Mouse (Mus musculus) adrenal gland, adult 8-10 months (tissue): ENCODE measurements around the gene Birc5. TPM values are rescaled to one million over a fixed set of nuclear protein-coding genes. Genes with fewer than 3 reads are reported as not detected.

Experiments
- DNase-seq: peaks from one replicate; pipeline ENCODE4 v3.0.0; 2022
- total RNA-seq, 4 experiments: library from RNA; stranded (reverse); gene quantifications; 2 replicates each; pipeline ENCODE4 v1.2.4; 2022

Birc5 gene
- total RNA-seq, 4 experiments from 2014 or later, result 1.2 to 2.5 (median 1.7) TPM

DNA sequence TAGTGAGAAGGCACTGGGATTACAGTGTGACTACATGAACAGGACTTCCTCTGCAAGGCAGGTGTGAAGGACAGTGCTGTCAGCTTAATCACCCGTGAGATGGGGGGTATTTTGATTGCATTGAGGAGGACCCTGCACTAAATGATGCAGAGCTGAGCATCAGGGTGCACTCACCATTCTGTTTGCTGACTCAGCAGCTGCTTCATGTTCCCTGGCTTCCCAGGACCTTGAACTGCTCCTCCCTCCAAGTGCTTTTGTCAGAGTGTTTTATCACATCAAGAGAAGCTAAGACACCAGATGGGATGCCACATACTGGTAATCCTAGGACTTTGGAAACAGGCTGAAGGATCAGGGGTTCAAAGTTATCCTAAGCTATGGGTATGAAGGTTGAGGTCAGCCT is 6.9 kb downstream of the Birc5 start:
- DNase-seq, result no peak

DNA sequence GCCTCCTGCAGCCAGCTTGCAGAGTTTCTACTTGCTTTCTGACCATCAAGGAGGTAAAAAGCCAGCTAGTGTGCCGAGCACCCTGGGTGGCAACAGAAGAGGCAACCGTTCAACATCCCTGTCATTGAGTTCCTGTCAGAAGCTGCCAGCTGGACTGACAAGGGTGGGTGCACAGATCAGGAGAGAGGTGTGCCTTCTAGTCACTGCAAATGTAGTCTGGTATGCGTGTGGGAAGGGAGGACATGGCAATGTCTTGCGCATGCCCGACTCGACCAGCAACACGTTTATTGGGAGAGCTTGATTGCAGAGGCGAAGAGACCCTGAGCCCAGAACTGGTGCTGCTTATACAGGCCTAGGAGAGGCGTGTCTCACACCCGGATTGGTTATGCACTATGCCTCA is 8.4 kb downstream of the Birc5 start:
- no peak for DNase-seq

DNA sequence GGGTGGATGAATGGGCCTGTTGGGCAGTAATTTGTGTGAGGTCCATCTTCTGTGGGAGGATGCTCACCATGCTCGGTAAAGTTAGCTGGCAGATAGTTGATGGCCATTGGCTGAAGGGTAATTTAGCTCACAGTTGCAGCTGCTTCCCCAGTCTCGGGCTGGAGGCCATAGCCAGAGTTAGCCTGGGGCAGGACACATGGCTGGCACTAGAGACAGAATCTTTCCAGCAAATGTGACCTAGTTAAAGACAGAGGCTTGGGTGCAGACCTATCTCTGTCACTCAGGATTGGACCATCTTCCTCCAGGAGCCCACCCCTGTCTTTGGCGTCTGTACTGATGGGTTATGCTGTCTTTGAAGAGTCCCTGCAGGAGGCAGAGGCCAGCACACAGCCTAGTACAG is 9.3 kb downstream of the Birc5 start:
- no peak for DNase-seq

DNA sequence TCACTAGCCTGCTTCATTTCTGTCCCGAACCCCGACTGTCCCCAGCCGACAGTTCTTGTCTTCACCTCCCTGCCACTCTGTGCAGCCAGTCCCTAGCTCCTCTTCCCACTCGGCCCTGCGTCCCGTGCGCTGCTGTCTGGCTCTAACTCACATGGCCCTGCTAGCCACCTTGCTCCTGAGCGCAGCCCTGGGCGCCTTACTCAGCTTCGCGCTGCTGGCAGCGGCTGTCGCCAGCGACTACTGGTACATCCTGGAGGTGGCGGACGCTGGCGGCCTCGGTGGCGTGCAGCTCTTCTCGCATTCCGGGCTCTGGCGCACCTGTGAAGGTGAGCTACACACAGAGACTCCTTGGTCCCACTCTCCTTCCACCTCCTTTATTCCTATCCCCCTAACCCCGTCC is 11.6 kb downstream of the Birc5 start, which contains the start of gene Tmem235:
Gene Tmem235, plus strand, starts transcription at position 152 of the 400 bp plus-strand sequence.
- no peak for DNase-seq

DNA sequence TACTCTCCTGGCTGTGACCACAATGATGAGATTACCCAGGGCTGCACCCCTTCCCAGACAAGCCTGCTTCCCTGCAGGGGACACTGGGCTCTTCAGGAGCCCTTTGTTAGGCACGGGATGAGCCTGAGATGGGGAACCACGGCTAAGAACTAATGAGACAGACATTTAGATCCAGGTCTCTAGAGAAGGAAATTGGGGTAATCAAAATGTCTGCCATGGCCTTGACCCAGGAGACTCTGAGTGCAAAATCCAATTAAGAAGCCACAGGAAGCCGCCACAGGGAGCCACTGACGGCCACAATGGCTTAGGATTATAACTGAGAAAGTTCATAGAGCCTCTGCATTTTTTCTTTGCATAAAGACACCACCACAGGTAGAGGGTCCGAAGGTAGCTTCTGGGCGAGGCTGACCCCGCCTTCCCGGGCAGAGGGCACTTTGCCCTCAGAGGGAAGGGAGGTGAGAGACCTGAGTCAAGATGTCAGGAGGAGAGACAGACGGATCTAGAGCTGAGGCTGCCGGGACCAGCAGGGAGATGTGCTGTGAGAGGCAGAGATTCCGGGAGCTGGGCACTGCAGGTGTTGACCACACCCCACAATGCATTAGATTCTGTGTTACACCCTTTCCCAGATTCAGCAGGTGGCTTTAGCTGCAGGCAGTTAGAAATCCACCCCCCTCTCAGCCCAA is 14.3 kb downstream of the Birc5 start:
- no peak for DNase-seq

DNA sequence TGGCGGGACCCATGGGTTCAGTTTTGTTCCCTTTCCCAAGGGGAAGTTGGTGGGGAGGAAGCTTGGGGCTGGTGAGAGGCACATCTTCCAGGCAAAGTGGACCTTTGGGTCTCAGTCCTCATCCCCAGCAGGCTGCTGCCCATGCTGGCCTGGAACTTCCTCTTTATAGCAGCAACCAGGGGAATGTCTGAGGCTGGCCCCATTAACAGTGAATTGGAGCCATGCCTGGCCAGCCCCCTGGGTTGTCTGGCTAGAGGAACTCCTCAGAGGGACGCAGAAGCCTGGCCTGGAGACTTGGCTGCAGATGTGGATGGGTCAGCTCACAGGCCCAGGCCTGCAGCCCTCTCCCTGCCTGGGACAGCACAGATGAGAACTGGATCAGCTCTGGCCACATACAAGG is 15.8 kb downstream of the Birc5 start:
- DNase-seq, result no peak

DNA sequence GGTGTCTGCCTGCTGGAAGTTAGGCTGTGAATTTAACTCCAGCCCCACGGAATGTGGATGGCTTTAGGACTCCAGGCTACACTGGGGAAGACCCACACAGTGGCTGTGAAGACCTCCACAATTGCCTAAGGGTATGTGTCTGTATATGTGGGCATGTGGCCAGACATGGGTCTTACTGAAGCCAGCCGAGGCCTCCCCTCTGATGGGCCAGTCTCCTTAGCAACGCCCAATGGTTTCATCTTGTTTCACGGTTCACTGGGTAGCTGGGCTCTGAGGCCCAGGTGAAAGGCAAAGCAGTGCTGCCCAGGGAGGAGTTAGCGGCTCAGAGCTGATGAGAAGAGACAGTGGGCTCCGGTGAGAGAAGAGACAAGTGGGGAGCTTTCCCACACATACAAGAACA is 16.9 kb downstream of the Birc5 start:
- no peak for DNase-seq

DNA sequence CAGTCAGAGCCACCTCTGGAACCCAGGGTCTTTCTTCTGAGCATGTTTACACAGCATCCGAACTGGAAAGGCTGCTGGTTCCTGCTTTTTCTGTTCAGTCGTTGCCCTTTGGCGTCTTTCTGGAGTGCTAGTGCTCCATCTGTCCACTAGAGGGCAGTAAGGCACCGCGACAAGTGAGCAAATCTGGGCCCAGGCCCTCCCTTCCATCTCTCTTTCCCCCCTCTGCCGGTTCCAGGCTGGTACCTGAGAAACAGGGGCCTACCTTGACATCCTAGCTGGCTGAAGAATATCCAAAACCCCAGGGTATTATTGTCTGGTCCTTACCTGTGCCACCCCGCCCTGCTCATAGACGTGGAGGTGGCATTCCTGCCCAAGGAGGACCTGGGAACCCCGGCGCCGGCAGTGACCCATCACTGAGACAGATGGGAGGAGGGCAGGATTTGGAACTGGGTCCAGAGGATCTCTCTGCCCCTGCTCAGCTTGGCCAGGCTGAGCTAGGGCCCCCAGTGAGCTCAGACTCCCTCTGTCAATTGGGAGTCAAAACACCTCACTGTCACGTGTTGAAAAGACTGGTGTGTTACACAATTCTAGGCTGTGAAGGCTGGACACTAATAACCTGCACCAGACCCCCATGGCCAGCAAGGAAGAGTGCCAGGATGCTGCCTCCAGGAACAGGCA is 21.8 kb downstream of the Birc5 start:
- peak; percentile 57 for DNase-seq

DNA sequence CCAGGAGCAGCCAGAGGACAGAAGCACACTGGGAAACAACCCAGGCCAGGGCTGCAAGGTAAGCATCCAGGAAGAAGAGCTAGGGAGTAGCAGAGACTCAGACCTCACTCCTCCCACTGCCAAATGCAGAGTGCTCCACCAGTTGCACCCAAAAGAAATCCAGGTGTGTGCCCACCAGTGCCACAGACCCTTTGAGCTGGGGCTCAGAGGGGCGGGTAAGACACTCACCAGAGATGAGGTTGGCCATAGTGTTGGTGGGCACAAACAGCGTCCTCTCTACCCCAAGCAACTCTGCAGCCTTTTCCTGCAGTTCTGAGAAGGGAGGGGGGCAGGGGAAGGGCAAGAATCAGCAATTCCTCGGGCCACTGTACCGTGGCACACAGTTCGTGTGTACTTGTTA is 22.3 kb downstream of the Birc5 start:
- no peak for DNase-seq

DNA sequence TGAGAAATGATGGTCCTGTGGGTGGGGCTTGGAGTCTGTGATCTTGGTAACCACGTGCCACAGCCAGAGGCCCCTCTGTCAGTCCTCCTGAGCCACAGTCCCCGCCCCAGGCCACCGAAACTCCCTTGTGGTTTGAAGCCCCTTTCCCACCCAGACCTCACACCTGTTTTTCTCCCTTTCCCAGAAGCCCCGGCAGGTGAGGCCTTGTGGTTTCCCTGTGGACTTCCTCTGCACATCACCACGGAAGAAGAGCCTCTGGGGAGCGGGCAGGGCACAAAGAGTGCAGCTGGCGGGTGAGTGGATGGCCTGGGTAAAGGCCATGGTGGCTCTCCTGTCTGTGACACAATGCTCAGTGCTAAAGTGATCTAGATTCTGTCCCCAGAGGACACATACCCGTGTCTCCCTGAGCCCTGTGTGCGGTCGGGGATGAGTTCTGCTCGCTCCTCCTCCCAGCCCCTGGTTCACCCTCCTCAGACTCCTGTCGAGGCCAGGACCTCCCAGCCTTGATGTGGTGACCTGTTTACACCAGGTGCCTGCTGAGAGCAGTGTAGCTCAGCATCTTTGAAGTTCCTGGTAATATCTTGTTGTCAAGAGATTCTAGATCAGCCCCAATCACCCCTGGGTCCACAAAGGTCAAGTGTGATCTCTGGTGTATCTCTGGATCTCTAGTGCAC is 23.0 kb downstream of the Birc5 start:
- no peak for DNase-seq

DNA sequence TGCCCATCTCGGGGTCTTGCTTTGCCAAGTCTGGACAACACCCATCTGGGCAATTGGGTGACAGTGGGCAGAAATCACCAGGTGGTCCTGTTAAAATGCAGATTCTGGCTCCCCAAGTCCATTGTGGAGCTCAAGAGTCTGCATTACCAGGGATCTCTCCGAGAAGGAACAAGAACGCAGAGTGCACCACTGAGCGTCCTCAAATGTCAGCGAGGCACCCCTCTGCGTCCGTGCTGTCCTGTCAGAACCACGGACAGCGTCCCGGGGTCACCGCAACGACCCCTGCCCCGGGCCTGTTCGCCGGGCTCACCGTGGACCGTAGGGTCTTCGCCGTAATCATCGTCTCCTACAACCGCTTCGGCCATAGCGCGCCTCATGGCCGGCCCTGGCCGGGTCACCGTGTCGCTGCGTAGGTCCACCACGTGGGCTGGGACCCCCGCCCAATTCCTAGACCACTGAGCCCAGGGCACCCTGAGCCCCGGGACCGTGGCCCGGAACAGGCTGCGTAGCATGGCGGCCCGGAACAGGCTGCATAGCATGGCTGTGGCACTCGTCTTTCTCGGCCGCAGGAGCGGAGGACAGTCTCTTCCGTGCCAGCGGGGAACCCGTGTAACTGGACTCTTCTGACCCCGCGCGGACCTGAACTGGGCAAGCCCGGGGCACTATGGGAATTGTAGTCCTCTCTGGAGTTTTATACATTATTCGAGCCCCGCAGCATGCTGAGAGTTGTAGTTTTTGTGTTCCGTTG is 24.0 kb downstream of the Birc5 start, which contains the start of gene Tha1:
Gene Tha1, minus strand, starts transcription at position 621 of the 748 bp plus-strand sequence.
- peak; percentile 80 for DNase-seq

DNA sequence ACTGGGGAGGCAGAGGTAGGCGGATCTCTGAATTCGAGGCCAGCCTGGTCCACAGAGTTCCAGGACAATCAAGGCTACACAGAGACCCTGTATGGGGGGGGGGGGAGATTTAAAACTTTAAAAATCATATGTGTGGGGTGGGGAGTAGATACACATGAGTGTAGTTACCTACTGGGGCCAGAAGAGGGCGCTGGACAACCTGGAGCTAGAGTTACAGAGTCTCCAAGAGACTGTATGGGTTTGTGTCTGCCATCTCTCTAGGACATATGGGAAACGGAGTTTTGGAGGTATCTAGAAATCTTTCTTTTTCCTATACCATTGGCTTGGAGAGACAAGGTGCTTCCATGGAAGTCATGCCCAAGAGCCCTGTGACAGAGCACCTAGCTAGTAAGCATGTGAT is 25.4 kb downstream of the Birc5 start:
- DNase-seq, result no peak

DNA sequence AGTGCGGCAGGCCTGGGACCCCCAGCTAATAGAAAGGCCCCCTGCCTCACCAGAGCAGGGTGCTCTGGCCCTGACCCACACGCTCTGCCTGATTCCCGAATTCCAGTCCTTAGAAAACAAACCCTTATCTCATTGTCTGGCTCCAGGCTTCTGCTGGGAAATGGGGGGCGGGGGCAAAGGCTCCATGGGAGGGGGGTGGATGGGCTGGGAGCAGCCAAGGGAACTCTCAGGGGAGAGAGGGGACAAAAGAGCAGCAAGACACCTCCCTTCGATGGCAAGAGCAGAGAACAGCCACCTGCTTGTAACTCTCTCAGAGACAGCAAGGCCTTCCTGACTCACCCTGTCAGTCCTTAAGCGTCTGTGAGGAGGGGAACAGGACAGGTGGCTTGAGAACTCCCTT is 26.6 kb downstream of the Birc5 start:
- DNase-seq, result no peak

DNA sequence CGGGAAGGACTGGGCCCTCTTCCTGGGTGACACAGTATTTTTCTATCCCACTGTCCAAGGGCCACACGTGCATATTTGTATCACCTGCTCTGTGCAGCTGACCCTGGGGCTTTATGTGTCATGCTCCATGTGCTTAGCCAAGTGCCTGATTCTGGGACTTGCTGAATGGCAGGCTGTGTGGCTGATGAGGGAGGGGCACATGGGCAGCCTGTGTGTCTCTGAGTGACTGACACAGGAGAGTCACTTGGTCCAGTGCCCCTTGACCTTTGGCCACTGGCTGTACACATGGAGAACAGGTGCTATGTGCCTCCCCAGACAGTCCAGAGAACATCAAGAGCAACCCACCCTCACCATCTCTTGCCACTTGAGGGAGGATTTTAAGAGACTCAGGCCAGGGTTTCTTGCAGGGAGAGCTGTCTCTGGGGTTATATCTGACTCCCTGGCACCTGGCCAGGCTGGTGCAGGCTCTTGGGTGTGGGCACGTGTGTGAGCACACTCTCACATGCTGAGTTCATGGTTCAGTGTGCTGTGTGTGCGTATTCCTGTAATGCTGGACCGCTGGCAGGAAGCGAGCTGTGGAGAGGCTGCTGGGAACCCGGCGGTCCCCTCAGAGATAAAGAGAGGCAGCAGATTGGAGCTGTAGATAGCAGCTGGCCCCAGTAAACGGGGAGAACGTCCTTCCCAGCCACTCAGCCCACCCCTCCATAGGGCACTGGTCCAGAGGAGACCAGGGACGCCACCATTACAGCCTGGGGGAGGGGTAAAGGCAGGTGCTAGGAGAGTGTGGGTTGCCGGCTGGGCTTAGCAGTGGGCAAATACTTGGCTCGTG is 29.1 kb downstream of the Birc5 start:
- DNase-seq, result no peak

DNA sequence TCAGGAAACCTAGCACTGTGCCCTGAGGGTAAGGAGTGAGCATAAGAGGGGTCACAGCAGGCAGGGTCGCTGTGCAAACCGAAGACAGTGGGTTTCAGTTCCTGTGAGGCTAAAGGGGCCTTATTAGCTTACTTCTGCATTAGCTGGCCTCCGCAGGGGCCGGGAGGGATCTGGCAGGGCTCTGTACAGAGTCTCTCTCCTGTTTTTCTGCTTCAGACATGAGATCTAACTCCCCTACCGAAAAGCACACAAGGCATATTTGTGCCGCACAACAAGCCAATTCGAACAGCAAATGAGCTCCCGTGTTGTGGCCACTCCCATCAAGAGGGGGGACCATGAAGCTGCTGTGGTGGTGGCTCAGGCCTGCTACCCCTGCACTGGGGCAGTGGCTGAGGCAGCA is 29.8 kb downstream of the Birc5 start:
- DNase-seq, result no peak

DNA sequence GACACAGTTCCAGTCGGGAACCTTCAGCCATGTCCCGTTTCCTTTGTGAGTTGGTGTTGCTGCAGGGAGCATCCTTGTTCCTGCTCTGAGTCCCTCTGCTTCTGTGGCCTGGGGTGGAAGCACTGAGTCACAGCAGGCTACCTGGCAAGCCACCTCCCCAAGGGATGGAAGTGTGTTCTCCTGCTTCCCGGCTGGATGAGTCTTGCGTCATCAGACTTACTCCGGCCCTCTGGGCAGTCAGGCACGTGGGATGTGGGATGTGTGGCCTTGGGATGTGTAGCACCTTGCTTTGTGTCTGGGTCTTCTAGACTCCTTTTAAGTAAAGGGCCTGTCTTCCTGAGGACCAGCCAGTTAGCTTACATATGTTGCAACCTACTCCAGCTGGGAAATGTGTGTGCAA is 30.6 kb downstream of the Birc5 start:
- no peak for DNase-seq

DNA sequence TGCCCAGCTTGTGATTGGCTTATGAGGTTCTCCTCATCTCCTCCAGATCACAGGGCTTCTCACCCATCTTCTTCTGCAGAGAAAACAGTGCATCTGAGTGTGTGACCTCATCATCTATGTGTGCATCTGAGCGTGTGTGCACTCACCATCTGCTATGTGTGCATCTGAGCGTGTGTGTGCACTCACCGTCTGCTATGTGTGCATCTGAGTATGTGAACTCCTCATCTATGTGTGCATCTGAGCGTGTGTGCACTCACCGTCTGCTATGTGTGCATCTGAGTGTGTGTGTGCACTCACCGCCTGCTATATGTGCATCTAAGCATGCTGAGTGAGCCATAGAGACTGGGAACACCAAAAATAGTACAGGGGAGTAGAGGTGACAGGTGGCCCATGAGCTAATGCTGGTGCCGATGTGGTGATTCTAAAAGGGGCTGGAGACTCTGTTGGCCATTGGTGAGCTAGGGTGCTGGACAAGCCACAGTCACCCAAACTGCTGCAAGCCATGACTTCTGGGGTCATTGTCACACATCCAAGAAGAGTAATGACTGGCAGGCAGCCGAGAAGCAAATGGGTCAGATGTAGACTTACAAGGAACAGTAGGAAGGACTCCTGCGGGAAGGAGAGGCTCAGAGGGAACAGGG is 31.4 kb downstream of the Birc5 start:
- no peak for DNase-seq

DNA sequence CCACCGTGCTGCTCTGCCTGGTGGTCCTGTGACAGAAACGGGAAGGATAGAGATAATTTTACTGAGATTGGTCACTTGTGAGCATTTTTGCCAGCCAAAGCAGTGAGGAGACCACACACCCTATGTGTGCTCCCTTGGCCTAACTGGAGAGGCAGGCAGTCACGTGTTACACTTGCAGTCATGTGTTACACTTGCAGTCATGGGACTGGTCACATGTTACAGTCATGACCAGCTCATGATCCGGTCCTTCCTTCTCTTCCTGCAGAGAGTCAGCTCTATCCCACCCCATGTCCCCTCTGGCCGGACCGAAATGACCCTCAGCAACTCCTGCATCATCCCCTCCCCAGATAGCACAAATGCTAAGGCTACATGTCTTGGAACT is 31.9 kb downstream of the Birc5 start:
- no peak for DNase-seq

DNA sequence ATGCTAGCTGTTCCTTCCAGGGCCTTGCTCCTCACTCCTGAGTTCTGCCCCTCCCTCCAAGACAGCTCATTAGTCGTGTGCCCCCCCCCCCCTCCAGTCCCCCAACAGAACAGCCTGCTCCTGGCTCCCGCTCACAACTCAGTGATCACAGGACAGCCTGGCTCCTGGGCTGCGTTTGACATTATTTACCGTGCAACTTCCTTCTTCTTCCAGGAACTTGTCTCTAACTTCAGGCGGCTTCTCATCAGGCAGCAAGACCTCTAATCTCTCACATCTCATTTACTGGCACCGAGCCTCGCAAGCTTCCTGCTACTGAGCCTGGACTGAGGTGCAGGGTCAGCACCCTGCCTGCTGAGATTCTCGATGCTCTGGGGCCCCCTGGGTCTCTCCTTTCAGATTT is 32.7 kb downstream of the Birc5 start:
- DNase-seq, result no peak

DNA sequence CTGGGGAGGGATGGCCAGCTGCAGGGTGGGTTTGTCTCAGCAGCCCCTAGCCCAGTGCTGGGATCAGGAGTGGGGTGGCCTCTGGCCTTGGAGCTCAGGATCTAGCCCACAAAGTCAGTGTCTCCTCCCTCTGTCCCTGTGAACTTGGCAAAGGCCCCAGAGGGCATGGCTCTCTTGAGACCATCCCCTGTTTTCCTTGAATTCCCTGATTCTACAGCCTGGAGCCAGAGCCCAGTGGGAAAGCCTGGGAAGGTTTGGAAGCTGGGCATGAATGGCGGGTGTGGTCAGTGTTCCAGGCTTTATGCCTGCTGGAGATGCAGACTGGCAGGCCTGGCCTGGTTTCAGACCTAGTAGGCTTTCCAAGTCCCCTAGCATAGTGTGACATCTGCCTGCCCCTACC is 33.2 kb downstream of the Birc5 start:
- DNase-seq, result no peak

DNA sequence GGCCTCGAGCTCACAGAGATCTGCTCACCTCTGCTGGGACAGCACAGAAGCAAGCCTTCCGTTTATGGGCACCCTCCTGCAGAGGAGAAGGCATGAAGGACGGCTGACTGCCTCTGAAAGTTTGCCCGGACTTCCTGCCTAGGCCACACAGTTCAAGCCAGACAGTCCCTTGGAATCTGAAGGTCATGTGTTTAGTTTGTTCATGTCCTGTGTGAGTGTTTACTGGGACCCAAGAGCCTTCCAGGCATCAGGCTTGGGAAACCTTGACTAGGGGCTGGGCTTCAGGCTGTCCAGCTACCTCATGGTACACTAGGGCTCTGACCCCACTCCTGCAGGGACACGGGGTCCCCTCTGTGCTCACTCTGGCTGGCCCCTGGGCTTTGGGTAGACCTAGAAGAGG is 36.9 kb downstream of the Birc5 start:
- DNase-seq, result no peak
